Mouse (Mus musculus): ENCODE measurements around the gene Ddx47. TPM values are rescaled to one million over a fixed set of nuclear protein-coding genes. Genes with fewer than 3 reads are reported as not detected.

The Ddx47 gene
- total and polyA plus RNA-seq, 2 experiments from 2014 or later = 41.9 to 60.0 TPM

GRCm38 (mm10) chr6:135065236-135065957, 54.0 kb downstream of the Ddx47 start, which contains the start of gene Gprc5a:
TSS of gene Gprc5a (plus strand) at chr6:135065651.
- ATAC-seq (peak; percentile 53; the same call in 1 of the 2 replicates), DNase-seq (peak; percentile 24)
- Histone ChIP-seq H3K4me2 (ENCODE audit: low read depth) (peak within 1 kb of the TSS; percentile 83), H3K9ac (peak within 1 kb of the TSS; percentile 33; the same call in 1 of the 2 replicates), H3K27ac (ENCODE audit: low read depth, low read length) (no peak within 1 kb of the TSS), H3K4me1 (ENCODE audit: insufficient read depth) (no peaks in the 10 kb centered on the region), H3K4me3 (ENCODE audit: low read depth, low read length) (peak within 1 kb of the TSS; percentile 44), H3K36me3 (ENCODE audit: insufficient read depth) (no peaks in the 10 kb centered on the region), H3K9me3 (ENCODE audit: low read length) (no peaks in the 10 kb centered on the region), H3K27me3 (ENCODE audit: insufficient read depth, low read length) (peaks cover 7% of the 10 kb centered on the region; the same call in 1 of the 2 replicates)
- TF ChIP-seq CTCF (IDR thresholded peaks at IDR 0.05; ENCODE audit: low read depth) = no peak
- WGBS = under 1% methylated on average over 44 of the region's 44 CpGs

- H3K9ac ChIP-seq = no peak overlapping the region
- no peak for DNase-seq
- no peak overlapping the region for H3K4me2 ChIP-seq (ENCODE audit: low read depth)
- no peak overlapping the region for H3K27ac ChIP-seq (ENCODE audit: low read depth, low read length)
- H3K9me3 ChIP-seq (ENCODE audit: low read length) = no peaks in the 10 kb centered on the region
- 24% methylated on average over 6 of the region's 6 CpGs for WGBS
- peaks cover 7% of the 10 kb centered on the region; the same call in 1 of the 2 replicates for H3K27me3 ChIP-seq (ENCODE audit: insufficient read depth, low read length)
- no peak for ATAC-seq
- no peak for TF ChIP-seq CTCF (IDR thresholded peaks at IDR 0.05; ENCODE audit: low read depth)
- H3K36me3 ChIP-seq (ENCODE audit: insufficient read depth) = no peaks in the 10 kb centered on the region
- no peaks in the 10 kb centered on the region for H3K4me1 ChIP-seq (ENCODE audit: insufficient read depth)
- no peak overlapping the region for H3K4me3 ChIP-seq (ENCODE audit: low read depth, low read length)
Observed at GRCm38 (mm10) chr6:135066795-135067445, 55.5 kb downstream of the Ddx47 start.

GRCm38 (mm10) chr6:135068221-135068620, 56.8 kb downstream of the Ddx47 start:
- H3K27ac ChIP-seq (ENCODE audit: low read depth, low read length) = no peak overlapping the region
- no peaks in the 10 kb centered on the region for H3K9me3 ChIP-seq (ENCODE audit: low read length)
- H3K9ac ChIP-seq = no peak overlapping the region
- no peak overlapping the region for H3K4me2 ChIP-seq (ENCODE audit: low read depth)
- WGBS = 73% methylated on average over 5 of the region's 5 CpGs
- TF ChIP-seq CTCF (IDR thresholded peaks at IDR 0.05; ENCODE audit: low read depth) = no peak
- no peaks in the 10 kb centered on the region for H3K4me1 ChIP-seq (ENCODE audit: insufficient read depth)
- no peaks in the 10 kb centered on the region for H3K36me3 ChIP-seq (ENCODE audit: insufficient read depth)
- no peak for DNase-seq
- H3K27me3 ChIP-seq (ENCODE audit: insufficient read depth, low read length) = peaks cover 7% of the 10 kb centered on the region; the same call in 1 of the 2 replicates
- no peak for ATAC-seq
- no peak overlapping the region for H3K4me3 ChIP-seq (ENCODE audit: low read depth, low read length)

- H3K4me2 ChIP-seq (ENCODE audit: low read depth) = no peak overlapping the region
- no peak overlapping the region for H3K27ac ChIP-seq (ENCODE audit: low read depth, low read length)
- WGBS = 77% methylated on average over 6 of the region's 6 CpGs
- H3K4me1 ChIP-seq (ENCODE audit: insufficient read depth) = no peaks in the 10 kb centered on the region
- H3K27me3 ChIP-seq (ENCODE audit: insufficient read depth, low read length) = peaks cover 7% of the 10 kb centered on the region; the same call in 1 of the 2 replicates
- H3K9ac ChIP-seq = no peak overlapping the region
- DNase-seq (no peak), ATAC-seq (no peak)
- H3K4me3 ChIP-seq (ENCODE audit: low read depth, low read length) = no peak overlapping the region
- H3K9me3 ChIP-seq (ENCODE audit: low read length) = no peaks in the 10 kb centered on the region
- no peak for TF ChIP-seq CTCF (IDR thresholded peaks at IDR 0.05; ENCODE audit: low read depth)
- no peaks in the 10 kb centered on the region for H3K36me3 ChIP-seq (ENCODE audit: insufficient read depth)
Observed at GRCm38 (mm10) chr6:135069856-135070255, 58.4 kb downstream of the Ddx47 start.

GRCm38 (mm10) chr6:135070347-135070746, 58.9 kb downstream of the Ddx47 start:
- no peaks in the 10 kb centered on the region for H3K36me3 ChIP-seq (ENCODE audit: insufficient read depth)
- WGBS = 88% methylated on average over 2 of the region's 2 CpGs
- H3K9me3 ChIP-seq (ENCODE audit: low read length) = no peaks in the 10 kb centered on the region
- TF ChIP-seq CTCF (IDR thresholded peaks at IDR 0.05; ENCODE audit: low read depth) = no peak
- no peak overlapping the region for H3K27ac ChIP-seq (ENCODE audit: low read depth, low read length)
- H3K4me3 ChIP-seq (ENCODE audit: low read depth, low read length) = no peak overlapping the region
- H3K4me2 ChIP-seq (ENCODE audit: low read depth) = no peak overlapping the region
- DNase-seq (no peak), ATAC-seq (no peak)
- no peak overlapping the region for H3K9ac ChIP-seq
- no peaks in the 10 kb centered on the region for H3K4me1 ChIP-seq (ENCODE audit: insufficient read depth)
- H3K27me3 ChIP-seq (ENCODE audit: insufficient read depth, low read length) = peaks cover 7% of the 10 kb centered on the region; the same call in 1 of the 2 replicates

Other genes with a start within 250 kb of the Ddx47 start
- 3.4 and 5.7 TPM in 2 replicates for gene Dusp16, start 219.0 kb upstream of the Ddx47 start, total RNA-seq (2014; rRNA removed)
- gene Dusp16, start 219.0 kb upstream of the Ddx47 start, polyA plus RNA-seq (2015; fragmentation: Nextera tagmentation; extraction: Ambion mirVana) = 1.9 and 2.7 TPM in 2 replicates
- 5.2 and 7.9 TPM in 2 replicates for gene Crebl2, start 181.5 kb upstream of the Ddx47 start, total RNA-seq (2014; rRNA removed)
- gene Crebl2, start 181.5 kb upstream of the Ddx47 start, polyA plus RNA-seq (2015; fragmentation: Nextera tagmentation; extraction: Ambion mirVana) = 1.6 and 2.6 TPM in 2 replicates
- gene Gpr19, start 113.0 kb upstream of the Ddx47 start, total RNA-seq (2014; rRNA removed) = 33.2 and 34.5 TPM in 2 replicates
- gene Gpr19, start 113.0 kb upstream of the Ddx47 start, polyA plus RNA-seq (2015; fragmentation: Nextera tagmentation; extraction: Ambion mirVana) = 38.6 and 42.7 TPM in 2 replicates
- gene Cdkn1b, start 91.2 kb upstream of the Ddx47 start, total RNA-seq (2014; rRNA removed) = 89.0 and 102 TPM in 2 replicates
- 36.0 and 44.0 TPM in 2 replicates for gene Cdkn1b, start 91.2 kb upstream of the Ddx47 start, polyA plus RNA-seq (2015; fragmentation: Nextera tagmentation; extraction: Ambion mirVana)
- 8.7 TPM in 2 replicates for gene Apold1, start 29.9 kb upstream of the Ddx47 start, total RNA-seq (2014; rRNA removed)
- 5.9 and 6.2 TPM in 2 replicates for gene Apold1, start 29.9 kb upstream of the Ddx47 start, polyA plus RNA-seq (2015; fragmentation: Nextera tagmentation; extraction: Ambion mirVana)
- gene Gprc5a, start 54.0 kb downstream of the Ddx47 start, total RNA-seq (2014; rRNA removed) = 0.43 and 0.62 TPM in 2 replicates
- gene Gprc5a, start 54.0 kb downstream of the Ddx47 start, polyA plus RNA-seq (2015; fragmentation: Nextera tagmentation; extraction: Ambion mirVana) = 0.47 and 0.60 TPM in 2 replicates
- gene Gprc5d, start 106.7 kb downstream of the Ddx47 start, total RNA-seq (2014; rRNA removed) = not detected in 2 replicates
- 0.19 TPM in 1 of 2 replicates, not detected in the other for gene Gprc5d, start 106.7 kb downstream of the Ddx47 start, polyA plus RNA-seq (2015; fragmentation: Nextera tagmentation; extraction: Ambion mirVana)
- 59.8 and 81.3 TPM in 2 replicates for gene Fam234b, start 186.4 kb downstream of the Ddx47 start, total RNA-seq (2014; rRNA removed)
- 88.3 and 118 TPM in 2 replicates for gene Fam234b, start 186.4 kb downstream of the Ddx47 start, polyA plus RNA-seq (2015; fragmentation: Nextera tagmentation; extraction: Ambion mirVana)
- gene Hebp1, start 186.4 kb downstream of the Ddx47 start, total RNA-seq (2014; rRNA removed) = 10.2 and 11.1 TPM in 2 replicates
- 6.7 and 8.5 TPM in 2 replicates for gene Hebp1, start 186.4 kb downstream of the Ddx47 start, polyA plus RNA-seq (2015; fragmentation: Nextera tagmentation; extraction: Ambion mirVana)
- gene Gsg1, start 242.7 kb downstream of the Ddx47 start, total RNA-seq (2014; rRNA removed) = 0.19 and 0.31 TPM in 2 replicates
- 0.34 and 0.46 TPM in 2 replicates for gene Gsg1, start 242.7 kb downstream of the Ddx47 start, polyA plus RNA-seq (2015; fragmentation: Nextera tagmentation; extraction: Ambion mirVana)

Data from forebrain, postnatal 0 days (tissue).